Mouse (Mus musculus) inflammation-experienced regulatory T-cells, adult 6 months (primary cell): Measurements from ENCODE around the gene Sept10. TPM values are rescaled to one million over a fixed set of nuclear protein-coding genes. Genes with fewer than 3 reads are reported as not detected.
"Not testable (repeated sequence)": the region's sequence is repeated elsewhere in the genome, so short reads cannot be mapped to it uniquely, and the experiment has no call there.

Experiments used
- ATAC-seq: one replicate; pipeline ENCODE4 v1.8.0; 2017
- polyA plus RNA-seq, 3 experiments: library from polyadenylated mRNA; unstranded; fragments of 100-300 nt; shearing (Covaris generic); gene quantifications; one replicate each; pipeline ENCODE4 v1.2.1; 2017

The Sept10 gene
- polyA plus RNA-seq, 3 experiments from 2014 or later = 0.74 to 3.6 (median 1.4) TPM

DNA sequence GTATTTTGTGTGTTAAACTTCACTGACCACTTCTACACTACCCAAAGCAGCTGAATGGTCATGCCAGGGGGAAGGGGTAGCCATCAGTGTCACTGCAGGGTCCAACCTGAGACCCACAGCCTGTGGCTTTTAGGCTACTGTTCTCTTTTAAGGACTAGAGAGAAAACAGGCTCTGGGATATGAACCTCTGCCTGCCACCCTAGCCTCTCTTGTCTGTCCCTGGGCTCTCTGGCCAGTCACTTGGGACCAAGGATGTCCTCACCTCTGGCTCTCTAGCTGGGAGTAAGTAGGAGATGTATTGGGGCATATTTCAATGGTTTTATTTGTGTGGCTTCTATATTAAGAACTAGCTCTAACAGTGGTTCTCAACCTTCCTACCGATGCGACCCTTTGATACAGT lies 101.8 kb downstream of the Sept10 start:
- ATAC-seq = no peak

DNA sequence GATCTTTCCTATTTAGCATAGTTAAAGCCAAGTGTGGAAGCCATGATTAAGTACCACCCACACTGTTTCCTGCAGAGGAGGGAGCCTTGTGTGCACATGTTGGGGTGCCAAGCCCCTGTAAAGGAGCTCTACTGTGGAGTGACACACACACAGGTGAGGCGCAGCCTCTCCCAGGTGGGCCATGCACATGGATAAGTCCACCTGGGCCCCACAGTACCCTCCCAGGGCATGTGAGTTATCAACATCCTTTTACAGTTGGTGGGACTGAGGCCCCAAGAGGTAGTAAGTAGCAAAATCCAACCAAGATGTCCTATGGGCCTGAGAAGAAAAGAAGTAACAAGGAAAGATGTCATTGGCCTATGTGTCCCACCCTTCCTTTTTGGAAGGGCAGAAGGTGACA lies 102.6 kb downstream of the Sept10 start:
- no peak for ATAC-seq

DNA sequence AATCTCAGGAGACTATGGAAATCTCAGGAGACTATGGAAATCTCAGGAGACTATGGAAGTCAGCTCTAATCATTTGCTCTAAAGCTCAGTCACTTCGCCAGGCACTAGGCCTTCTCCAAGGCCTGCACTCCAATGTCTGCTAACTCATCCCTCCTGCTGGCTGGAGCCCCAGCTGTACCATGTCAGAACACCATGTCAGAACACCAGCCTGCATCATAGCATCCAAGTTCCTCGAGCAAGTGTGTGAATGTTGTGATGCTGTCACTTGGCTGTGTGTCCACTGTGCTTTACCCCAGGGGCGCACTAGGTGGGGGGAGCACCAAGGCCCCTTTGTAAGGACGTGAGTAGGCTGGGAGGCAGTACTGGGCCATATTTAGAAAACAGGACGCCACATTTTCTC lies 104.1 kb downstream of the Sept10 start:
- no peak for ATAC-seq

DNA sequence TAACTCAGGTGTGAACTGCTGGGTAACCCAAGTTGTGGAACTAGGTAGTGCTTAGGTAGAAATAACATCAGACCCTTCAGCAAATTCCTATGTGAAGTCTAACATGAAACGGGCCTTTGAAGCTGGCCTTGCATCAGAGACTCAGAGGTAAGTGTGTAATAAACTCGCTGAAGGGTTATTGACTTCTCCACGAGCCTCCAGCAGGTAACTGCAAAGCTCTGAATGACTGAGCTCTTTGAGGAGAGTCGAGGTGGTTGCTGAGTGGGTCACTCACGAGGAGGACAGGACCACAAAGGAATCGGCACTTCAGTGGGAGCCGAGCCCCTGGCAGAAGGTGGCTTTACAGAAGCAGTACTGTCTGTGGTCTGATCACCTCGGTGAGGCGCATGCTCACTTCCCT lies 105.3 kb downstream of the Sept10 start:
- ATAC-seq = no peak

DNA sequence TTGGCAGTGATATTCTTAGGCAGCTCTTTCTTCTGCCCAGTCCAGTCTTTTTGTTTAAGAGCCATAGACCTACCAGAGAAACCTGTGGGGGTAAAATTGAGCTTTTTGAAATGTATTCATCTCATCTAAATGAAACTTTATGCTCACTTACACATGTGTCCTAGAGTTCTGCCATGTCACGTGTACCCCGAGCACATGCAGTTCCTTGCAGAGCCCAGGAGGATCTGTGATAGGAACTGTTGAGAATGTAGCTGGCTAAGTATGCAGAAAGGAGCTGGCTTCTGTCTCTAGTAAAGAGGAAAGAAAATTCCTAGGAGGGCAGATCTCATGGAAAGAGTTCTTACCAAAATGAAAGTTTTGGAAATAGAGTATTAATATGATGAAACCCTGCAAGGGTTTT lies 106.0 kb downstream of the Sept10 start:
- no peak for ATAC-seq

DNA sequence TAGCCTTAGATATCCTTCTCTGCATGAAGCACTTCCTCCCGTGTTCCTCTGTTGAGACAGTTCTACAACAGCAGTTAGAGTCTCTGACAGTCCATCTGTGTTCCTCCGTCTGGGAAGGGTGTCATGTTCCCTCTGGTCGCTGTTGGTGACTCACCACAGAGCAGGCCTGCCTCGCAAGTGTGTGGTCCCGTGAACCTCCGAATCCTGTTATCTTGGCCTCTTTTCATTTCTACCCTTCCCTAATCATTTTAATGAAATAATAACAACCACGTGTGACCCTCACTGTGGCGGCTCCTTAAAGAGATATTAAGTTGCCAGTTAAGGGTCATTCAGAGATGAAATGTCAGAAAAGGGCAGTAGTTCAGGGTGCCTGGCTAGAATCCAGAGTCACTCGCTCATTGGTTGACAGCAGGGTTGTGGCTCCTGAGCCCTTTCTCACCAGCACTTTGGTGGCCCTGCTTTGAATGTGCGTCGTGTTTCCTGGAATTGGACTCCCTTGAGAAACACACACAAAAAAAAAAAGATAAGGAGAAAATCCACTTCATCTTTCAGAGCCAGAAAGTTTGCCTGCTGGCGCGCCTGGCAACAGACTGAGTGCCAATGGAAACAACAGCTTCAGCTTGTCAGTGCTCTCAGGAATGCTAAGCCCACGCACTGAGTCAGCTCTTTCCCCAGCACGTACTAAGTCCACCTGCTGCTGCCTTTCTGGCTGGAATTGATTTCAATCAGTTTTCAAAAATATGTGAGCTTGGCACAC lies 106.9 kb downstream of the Sept10 start:
- no peak for ATAC-seq

DNA sequence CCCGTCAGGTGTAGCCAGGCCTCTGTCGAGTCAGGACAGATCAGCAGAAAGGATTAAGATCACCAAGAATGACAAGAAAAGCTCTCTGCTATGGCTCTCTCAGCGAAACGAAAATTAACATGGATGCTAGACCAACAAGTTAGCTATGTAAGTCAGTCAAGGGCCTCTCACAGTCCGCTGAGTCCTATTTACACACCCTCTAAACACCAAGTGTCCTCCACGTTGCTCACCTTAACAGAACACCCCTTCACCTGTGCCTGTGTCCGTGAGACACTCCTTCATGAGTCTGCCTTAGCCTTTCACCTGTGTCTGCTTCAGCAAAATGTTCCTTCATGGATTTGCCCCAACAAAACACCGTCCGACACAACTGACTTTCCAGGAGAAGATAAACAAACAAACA lies 108.3 kb downstream of the Sept10 start:
- ATAC-seq = no peak

DNA sequence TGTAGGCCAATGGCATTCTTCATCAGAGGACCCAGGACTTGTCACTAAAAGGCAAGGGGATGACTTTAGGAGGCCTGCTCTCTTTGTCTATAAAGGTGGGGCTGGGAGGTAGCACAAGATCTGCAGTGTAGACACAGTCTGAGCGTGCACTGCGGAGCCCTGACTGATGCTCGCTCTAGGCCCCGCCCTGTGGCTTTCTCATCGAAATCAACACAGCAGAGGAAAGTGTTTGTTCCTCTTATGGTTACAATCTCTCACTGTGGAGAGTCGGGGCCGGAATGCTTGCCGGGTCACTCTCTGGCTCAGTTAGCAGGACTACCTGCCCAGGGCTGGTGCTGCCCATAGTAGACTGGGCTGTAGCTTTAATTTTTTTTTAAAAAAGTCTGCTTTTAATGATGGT lies 108.9 kb downstream of the Sept10 start:
- no peak for ATAC-seq

DNA sequence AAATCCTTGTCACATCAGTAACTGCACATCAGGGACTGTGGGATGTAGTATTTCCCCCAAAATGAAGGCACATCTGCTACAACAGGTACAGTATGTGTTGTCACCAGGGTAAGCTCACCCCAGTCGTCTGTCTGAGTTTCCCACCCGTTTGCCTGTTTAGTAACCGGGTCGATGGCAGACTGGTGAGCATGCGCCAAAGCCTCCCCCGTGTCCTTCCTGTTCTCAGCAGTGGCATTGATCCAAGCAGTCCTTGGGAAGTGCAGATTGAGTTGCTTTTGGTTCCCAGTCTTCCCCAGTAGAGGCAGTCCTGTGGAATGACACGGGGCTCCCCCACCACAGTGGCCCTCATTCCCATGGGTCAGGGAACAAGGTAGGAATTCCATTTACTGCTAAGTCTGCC lies 111.3 kb downstream of the Sept10 start:
- no peak for ATAC-seq

DNA sequence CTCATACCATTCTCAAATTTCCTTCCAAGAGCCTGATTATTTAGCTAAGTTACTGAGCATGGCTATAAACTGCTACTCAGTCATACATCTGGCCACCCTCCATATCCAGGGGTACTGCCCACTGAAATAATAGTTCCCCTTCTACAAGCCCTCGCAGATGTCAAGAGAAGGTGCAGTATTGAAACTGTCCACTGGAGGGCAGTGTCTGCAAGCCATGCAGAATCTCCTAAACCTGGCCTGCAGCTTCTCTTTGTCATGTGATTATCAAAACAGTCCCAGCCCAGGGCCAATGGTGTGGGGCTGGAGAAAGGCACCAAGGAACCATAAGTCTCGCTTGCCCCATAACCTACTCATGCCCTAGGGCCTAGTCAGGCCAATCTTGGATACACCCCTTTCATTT lies 112.6 kb downstream of the Sept10 start:
- no peak for ATAC-seq

DNA sequence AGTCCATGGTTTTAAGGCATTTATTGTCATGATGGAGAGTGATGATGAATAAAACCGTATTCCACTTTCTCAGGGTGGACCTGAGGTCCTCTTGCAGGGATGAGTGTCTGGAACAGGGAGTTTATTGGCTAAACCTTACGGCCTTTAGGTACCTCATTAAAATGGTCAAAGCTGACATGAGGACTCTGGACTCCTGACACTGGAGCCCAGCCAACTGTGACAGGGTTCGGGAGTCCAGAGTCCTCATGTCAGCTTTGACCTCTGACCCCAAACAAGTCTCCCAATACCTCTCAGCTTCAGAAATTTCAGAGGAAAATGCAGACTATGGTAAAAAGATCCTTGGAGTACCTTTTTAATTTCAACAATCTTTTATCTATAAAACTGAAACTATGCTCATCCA lies 115.0 kb downstream of the Sept10 start:
- ATAC-seq = no peak

DNA sequence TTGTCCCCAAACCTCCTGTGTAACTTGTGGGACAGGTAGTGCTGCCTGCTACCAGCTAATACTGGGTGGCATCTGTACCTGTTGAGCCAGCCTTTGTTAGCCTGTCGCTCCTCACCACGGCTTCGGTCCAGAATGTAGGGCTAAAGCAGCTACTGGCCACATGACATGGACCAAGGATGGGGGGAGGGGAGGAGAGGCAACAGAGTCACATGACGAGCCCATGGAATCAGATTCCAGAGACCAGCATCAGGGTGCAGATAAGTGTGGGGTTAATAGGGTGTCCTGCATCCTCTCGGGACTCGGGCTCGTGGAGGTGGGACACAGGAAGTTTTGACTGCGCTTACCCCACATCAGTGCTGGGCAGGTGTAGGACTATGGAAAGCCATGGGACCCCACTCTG lies 115.8 kb downstream of the Sept10 start:
- ATAC-seq = no peak

DNA sequence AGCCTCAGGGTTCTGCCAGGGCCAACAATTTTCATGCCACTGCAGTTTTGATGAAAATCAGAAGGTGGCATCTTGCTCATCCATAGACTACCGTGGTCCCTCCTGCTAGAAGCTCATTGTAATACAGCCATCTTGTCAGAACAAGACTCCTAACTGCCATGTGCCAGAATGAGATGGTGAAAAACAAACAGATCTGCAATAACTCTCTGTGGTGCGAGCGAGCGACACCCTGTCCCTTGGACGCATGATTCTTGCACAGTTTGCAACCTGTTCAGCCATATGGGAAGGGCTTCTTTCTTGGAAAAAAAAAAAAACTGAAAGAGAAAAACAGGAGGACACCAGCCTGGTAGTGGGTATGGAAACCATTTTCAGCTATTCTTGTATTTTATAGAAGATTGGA lies 117.0 kb downstream of the Sept10 start:
- no peak for ATAC-seq

DNA sequence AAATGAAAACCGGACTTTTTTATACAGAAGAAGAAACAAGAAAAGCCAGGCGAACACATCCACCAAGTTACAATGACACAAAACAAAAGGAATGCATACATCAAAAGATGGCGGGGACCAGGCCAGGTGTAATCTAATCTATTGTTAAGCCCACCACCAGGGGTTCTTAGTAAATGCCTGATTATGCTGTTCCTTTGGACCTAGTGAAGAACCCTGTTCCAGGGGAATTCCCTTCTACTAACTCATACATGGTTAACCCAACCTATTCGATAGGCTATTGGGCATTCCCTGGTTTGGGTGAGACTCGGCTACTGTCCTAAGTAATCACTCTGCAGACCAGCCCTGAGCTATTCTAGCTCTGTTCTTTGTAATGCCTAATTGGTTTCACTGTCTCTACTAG lies 118.6 kb downstream of the Sept10 start:
- ATAC-seq = not testable (repeated sequence)

DNA sequence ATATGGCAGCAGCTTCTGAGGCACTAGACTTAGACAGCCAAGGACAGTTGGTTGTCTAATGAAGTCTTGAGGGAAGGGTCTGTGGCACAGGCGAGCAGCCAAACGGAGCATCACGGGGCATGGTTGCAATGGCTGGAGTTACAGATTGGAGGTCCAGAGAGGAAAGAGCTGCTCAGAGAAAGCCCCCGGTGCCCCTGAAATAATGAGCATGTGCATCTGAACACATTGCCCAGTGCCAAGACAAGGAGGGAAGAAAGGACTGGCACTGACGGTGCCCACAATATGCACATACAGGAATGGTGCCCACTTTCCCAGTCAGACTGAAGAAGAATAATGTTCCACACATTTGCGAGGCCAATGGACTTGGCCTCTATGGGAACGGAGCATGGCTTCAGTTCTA lies 129.7 kb downstream of the Sept10 start:
- no peak for ATAC-seq

Other genes starting within 250 kb of the Sept10 start
- 1 to 10 TPM in 1 of 3 experiments, under 1 TPM in 2; 0.16 to 1.3 (median 0.17) TPM for gene Sowahc, start 106 bp upstream of the Sept10 start, polyA plus RNA-seq
- gene P4ha1, start 101.4 kb upstream of the Sept10 start, polyA plus RNA-seq = 10 to 100 TPM; 14.8 to 36.1 (median 28.0) TPM
- 10 to 100 TPM; 34.2 to 47.3 (median 42.3) TPM for gene Gm10273, start 173.8 kb upstream of the Sept10 start, polyA plus RNA-seq
- not detected for gene Pla2g12b, start 181.8 kb upstream of the Sept10 start, polyA plus RNA-seq
- gene Oit3, start 219.9 kb upstream of the Sept10 start, polyA plus RNA-seq = not detected